Mouse (Mus musculus) neural tube, embryonic 14.5 days (tissue): Measurements from ENCODE around the gene Pid1. TPM values are rescaled to one million over a fixed set of nuclear protein-coding genes. Genes with fewer than 3 reads are reported as not detected.

ENCODE experiments used
- ATAC-seq: fragments of 200-750 bp; cut with Nextera tagmentation; 2 replicates; pipeline ENCODE4 v1.8.0; 2017; ENCODE audit warnings: low read depth, mild to moderate bottlenecking, moderate TSS enrichment, moderate library complexity
- H3K27ac ChIP-seq: fragments of 300-500 bp; sonication (generic); 2 replicates; pipeline ENCODE4 v1.5.1; 2014; ENCODE audit warnings: low read depth, mild to moderate bottlenecking, control low read depth, low read length, moderate library complexity, mixed read lengths
- H3K27me3 ChIP-seq: fragments of 300-500 bp; sonication (generic); 2 replicates; pipeline ENCODE4 v1.6.1; 2014; ENCODE audit warnings: low read length; ENCODE audit not compliant: control insufficient read depth, insufficient read depth
- H3K36me3 ChIP-seq: fragments of 300-500 bp; sonication (generic); 2 replicates; pipeline ENCODE4 v1.6.1; 2014; ENCODE audit warnings: low read length, mixed read lengths; ENCODE audit not compliant: control insufficient read depth, insufficient read depth
- H3K4me1 ChIP-seq: fragments of 300-500 bp; sonication (generic); 2 replicates; pipeline ENCODE4 v1.6.1; 2014; ENCODE audit warnings: low read length; ENCODE audit not compliant: control insufficient read depth, insufficient read depth
- H3K4me2 ChIP-seq: fragments of 300-500 bp; sonication (generic); 2 replicates; pipeline ENCODE4 v1.6.1; 2014; ENCODE audit warnings: mild to moderate bottlenecking, low read depth, low read length, control low read depth
- H3K4me3 ChIP-seq: fragments of 300-500 bp; sonication (generic); 2 replicates; pipeline ENCODE4 v1.5.1; 2014; ENCODE audit warnings: low read depth, low read length, control low read depth, mixed read lengths
- H3K9ac ChIP-seq: fragments of 300-500 bp; sonication (generic); replicated peaks from 2 replicates; pipeline ENCODE4 v1.6.1; 2014; ENCODE audit warnings: low read depth, mild to moderate bottlenecking, control low read depth, low read length, mixed read lengths
- H3K9me3 ChIP-seq: fragments of 300-500 bp; sonication (generic); 2 replicates; pipeline ENCODE4 v1.6.1; 2016; ENCODE audit warnings: low read length; ENCODE audit not compliant: control insufficient read depth
- WGBS: fragments of 180-500 bp; shearing (Covaris S2); extraction: QIAGEN DNeasy Blood & Tissue Kit; methylation state at CpG from one replicate; pipeline ENCODE4 v1.1.7; 2014; 5-methylcytosine and 5-hydroxymethylcytosine counted together
- polyA plus RNA-seq: library from polyadenylated mRNA; unstranded; fragments of >200 nt; fragmentation: Nextera tagmentation; extraction: Ambion mirVana; gene quantifications from 2 replicates; pipeline ENCODE4 v1.2.1, GENCODE M21; 2014

Gene Pid1
- polyA plus RNA-seq, 1 experiment from 2014 or later = 114 TPM

DNA sequence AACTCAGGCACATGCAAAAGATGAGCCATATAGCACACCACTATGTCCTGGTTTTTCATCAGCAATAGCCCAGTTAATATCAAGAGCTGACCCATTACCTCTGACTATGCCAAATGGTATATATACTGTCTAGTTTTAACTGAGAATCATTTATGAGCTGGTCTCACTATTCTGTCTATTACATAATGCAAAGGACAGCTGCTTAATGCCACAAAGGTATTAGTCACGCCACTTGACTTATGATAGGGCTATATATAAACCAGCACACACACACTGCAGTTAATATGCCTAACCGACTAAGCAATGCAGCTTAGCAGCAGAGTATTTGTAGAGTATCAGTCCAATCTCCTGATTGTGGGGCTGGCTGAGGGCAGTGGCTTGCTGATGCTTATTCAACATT is 270.7 kb downstream of the Pid1 start:
- Histone ChIP-seq H3K36me3 (no peaks in the 10 kb centered on the region), H3K4me3 (no peak overlapping the region), H3K27me3 (no peaks in the 10 kb centered on the region), H3K4me2 (no peak overlapping the region), H3K9ac (no peak overlapping the region), H3K9me3 (no peaks in the 10 kb centered on the region), H3K4me1 (no peaks in the 10 kb centered on the region), H3K27ac (no peak overlapping the region)
- WGBS = 47% methylated on average over 2 of the region's 2 CpGs
- peak; percentile 62; the same call in 1 of the 2 replicates for ATAC-seq

DNA sequence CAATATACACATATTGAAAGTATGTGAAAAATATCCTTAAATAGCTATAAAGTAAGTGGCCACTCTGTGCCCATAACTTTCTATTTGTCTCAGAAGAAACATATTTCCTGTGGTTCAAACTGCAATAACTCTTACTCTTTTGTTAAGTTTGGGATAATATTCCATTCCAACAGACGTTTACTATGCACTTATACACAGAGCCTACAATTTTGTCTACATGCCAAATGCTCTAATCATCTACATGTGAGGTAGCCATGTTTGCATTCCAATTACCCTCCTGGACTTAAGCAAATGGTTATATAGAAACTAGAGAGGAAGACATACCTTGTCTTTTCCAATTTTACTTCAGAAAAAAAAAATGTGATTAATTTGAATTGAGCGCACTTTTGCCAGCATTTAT is 274.3 kb downstream of the Pid1 start:
- Histone ChIP-seq H3K9ac (no peak overlapping the region), H3K27ac (no peak overlapping the region), H3K9me3 (no peaks in the 10 kb centered on the region), H3K4me3 (no peak overlapping the region), H3K4me2 (no peak overlapping the region), H3K36me3 (no peaks in the 10 kb centered on the region), H3K27me3 (no peaks in the 10 kb centered on the region), H3K4me1 (no peaks in the 10 kb centered on the region)
- 74% methylated on average over 2 of the region's 2 CpGs for WGBS
- ATAC-seq = no peak

DNA sequence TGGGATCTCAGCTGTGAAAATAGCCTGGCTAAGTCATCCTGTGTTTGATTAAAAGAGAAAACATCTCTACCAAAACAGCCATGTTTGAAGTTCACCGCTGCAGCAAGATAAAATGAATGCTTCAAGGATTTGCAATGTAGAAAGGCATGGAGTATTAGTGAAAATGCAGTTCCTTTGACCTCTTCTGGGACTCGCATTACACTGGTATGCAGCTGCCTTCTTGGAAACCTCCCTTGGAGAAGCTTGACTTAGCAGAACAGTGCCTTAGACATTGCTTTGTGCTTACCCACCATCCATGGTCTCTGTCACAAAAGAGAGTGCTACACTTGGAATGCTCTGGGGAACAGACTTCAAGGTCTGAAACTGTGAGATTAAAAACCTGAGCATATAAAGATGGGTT is 276.0 kb downstream of the Pid1 start:
- no peak overlapping the region for H3K4me2 ChIP-seq
- 88% methylated on average over 2 of the region's 2 CpGs for WGBS
- H3K36me3 ChIP-seq = no peaks in the 10 kb centered on the region
- no peaks in the 10 kb centered on the region for H3K9me3 ChIP-seq
- no peaks in the 10 kb centered on the region for H3K4me1 ChIP-seq
- H3K27me3 ChIP-seq = no peaks in the 10 kb centered on the region
- no peak overlapping the region for H3K9ac ChIP-seq
- no peak for ATAC-seq
- no peak overlapping the region for H3K4me3 ChIP-seq
- H3K27ac ChIP-seq = no peak overlapping the region

DNA sequence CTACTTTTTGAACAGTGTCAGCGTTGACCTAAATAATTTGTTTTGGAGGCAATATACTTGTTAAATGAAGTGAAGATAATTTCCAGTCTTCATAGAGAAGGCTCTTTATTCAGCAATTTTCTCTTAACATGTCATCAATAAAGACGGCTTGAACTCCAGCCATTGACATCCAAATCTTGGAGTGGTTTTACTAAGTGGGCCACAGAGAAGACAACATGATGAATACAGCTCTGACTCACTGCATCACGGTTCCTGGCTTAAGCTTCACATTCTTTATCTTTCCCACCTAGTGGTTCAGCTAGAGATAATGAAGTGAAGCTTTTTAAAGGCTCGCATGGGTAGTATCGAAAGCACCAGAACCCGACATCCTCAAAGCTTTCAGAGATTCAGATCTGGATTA is 276.7 kb downstream of the Pid1 start:
- ATAC-seq = no peak
- Histone ChIP-seq H3K27me3 (no peaks in the 10 kb centered on the region), H3K9me3 (no peaks in the 10 kb centered on the region), H3K4me3 (no peak overlapping the region), H3K4me1 (no peaks in the 10 kb centered on the region), H3K27ac (no peak overlapping the region), H3K36me3 (no peaks in the 10 kb centered on the region), H3K9ac (no peak overlapping the region), H3K4me2 (no peak overlapping the region)
- WGBS = 73% methylated on average over 6 of the region's 6 CpGs

DNA sequence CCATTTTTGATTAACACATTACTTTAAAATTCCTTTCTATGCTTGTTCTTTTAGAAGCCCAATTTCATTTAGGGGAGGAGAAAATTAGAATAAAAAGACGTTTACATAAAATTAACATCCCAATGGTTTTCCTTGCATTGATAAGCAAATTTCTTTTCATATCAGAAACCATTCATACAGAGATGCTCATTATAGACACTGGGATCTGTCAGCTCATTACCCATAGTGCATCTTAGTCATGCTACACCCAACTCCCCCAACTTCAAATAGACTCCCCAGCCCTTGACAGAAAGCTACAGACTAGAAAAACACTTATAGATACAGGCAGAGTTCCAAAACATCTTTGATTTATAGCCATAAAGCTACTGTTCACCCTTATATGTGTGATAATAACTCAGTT is 277.5 kb downstream of the Pid1 start:
- 48% methylated on average over 1 of the region's 1 CpGs for WGBS
- H3K4me3 ChIP-seq = no peak overlapping the region
- H3K4me2 ChIP-seq = no peak overlapping the region
- H3K9me3 ChIP-seq = no peaks in the 10 kb centered on the region
- no peak overlapping the region for H3K9ac ChIP-seq
- no peak for ATAC-seq
- no peak overlapping the region for H3K27ac ChIP-seq
- no peaks in the 10 kb centered on the region for H3K27me3 ChIP-seq
- no peaks in the 10 kb centered on the region for H3K4me1 ChIP-seq
- no peaks in the 10 kb centered on the region for H3K36me3 ChIP-seq

DNA sequence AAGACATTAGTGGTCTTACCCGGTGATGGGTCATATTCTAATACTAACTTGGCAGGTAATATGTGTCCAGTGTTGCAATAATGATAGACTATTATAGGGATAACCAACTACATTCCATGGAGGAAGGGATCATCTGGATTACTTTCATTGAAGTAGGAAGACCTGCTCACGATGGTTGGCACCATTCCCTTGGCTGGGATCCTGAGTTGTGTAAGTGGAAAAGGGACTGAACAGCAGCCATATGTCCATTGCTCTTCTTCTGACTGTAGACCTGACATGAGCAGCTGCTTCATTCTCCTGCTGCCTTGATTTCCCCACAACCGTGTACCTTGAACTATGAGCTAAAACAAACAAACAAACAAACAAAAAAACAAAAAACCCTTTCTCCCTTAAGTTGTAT is 278.6 kb downstream of the Pid1 start:
- H3K4me1 ChIP-seq = no peaks in the 10 kb centered on the region
- H3K9ac ChIP-seq = no peak overlapping the region
- no peak overlapping the region for H3K27ac ChIP-seq
- ATAC-seq = no peak
- H3K36me3 ChIP-seq = no peaks in the 10 kb centered on the region
- H3K27me3 ChIP-seq = no peaks in the 10 kb centered on the region
- H3K9me3 ChIP-seq = no peaks in the 10 kb centered on the region
- no peak overlapping the region for H3K4me2 ChIP-seq
- H3K4me3 ChIP-seq = no peak overlapping the region
- 93% methylated on average over 3 of the region's 3 CpGs for WGBS

DNA sequence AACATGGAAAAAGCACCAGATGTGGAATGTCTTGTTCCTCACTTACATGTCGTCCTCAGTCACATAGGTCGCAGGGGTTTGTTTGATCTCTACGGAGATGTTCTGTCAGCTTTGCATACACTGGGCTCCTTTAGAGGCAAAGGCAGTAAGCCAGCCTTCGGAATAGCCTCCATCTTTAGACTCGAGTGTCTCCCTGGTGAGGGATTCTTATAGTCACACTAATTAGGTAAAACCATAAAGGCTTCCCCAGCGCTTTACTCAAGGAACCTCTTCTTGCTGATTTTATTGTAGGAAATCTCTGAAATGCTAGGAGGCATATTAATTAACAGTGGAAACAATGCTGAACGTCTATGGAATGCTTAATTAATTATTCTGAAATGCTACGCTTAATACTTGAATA is 284.4 kb downstream of the Pid1 start:
- H3K9ac ChIP-seq = no peak overlapping the region
- no peaks in the 10 kb centered on the region for H3K27me3 ChIP-seq
- H3K9me3 ChIP-seq = no peaks in the 10 kb centered on the region
- H3K36me3 ChIP-seq = no peaks in the 10 kb centered on the region
- no peak overlapping the region for H3K4me3 ChIP-seq
- 32% methylated on average over 8 of the region's 8 CpGs for WGBS
- ATAC-seq = peak; percentile 71; the same call in 1 of the 2 replicates
- no peak overlapping the region for H3K27ac ChIP-seq
- no peak overlapping the region for H3K4me2 ChIP-seq
- no peaks in the 10 kb centered on the region for H3K4me1 ChIP-seq

DNA sequence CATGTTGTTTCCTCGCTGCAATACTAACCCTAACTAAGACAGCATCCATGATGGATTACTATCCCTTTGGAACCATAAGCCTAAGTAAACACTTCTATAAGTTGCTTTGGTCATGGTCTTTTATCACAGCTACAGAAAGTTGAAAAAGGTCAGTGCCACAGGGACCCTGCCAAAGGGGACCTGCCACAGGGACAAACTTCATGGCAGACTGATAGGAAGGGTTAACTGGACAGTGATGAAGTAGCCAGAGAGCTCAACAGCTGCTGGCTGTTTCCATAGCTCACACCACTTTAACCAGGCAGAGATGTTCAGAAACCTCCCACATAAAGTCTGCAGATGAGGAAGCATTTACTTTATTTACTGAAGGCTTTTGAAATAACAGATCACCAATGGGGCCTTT is 287.0 kb downstream of the Pid1 start:
- H3K9me3 ChIP-seq = no peaks in the 10 kb centered on the region
- no peaks in the 10 kb centered on the region for H3K36me3 ChIP-seq
- no peak for ATAC-seq
- no peak overlapping the region for H3K4me2 ChIP-seq
- H3K4me1 ChIP-seq = 0 out of 2 replicates have a peak, but pooled peaks cover 2% of the 10 kb centered on the region
- no peak overlapping the region for H3K9ac ChIP-seq
- no peak overlapping the region for H3K27ac ChIP-seq
- H3K4me3 ChIP-seq = no peak overlapping the region
- no peaks in the 10 kb centered on the region for H3K27me3 ChIP-seq
- 67% methylated on average over 1 of the region's 1 CpGs for WGBS

DNA sequence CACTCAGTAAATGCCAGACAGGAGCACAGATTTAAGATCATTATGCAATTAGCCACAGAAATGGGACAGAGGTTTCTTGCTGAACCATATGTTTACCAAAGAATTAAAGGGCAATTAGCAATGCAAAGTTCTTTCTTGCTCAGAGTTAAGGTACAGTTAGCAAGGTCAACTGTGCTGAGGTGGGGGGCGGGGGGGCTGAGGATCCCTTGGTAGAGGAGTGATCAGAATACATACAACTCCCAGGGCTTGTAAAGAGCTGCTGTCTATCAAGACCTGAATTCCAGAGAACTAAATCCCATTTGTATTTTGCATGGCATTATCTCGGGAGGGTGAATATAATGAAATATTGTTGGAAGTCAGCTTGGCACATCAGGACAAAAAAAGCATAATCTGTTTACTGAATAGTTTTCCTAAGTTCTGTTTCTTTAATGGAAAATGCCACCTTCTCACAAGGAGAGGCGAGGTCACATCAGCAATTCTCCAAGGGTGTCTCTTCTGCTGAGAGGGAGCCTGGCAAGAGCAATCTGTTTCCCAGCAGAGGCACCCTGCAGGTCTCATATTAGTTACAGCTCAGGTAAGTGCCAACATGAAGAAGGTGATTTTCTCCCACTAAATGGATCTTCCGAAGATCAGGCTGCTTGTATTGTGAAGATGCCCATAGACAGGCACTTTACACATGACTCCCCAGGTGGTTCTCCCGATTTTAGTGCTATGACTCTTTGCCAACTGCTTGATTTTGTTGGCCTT is 306.9 kb downstream of the Pid1 start:
- Histone ChIP-seq H3K9me3 (no peaks in the 10 kb centered on the region), H3K36me3 (no peaks in the 10 kb centered on the region), H3K9ac (no peak overlapping the region), H3K4me3 (no peak overlapping the region), H3K4me2 (no peak overlapping the region), H3K27me3 (no peaks in the 10 kb centered on the region), H3K4me1 (peaks cover 8% of the 10 kb centered on the region; the same call in 1 of the 2 replicates), H3K27ac (0 out of 2 replicates have a peak overlapping the region, but pooled peaks have one; percentile 18)
- no peak for ATAC-seq
- WGBS = 74% methylated on average over 5 of the region's 5 CpGs
